Mouse (Mus musculus) ovary, postnatal 14 days (tissue): ENCODE measurements around the gene Ces1f.
"Not testable (repeated sequence)": the region's sequence is repeated elsewhere in the genome, so short reads cannot be mapped to it uniquely, and the experiment has no call there.

ENCODE experiments used
- DNase-seq: peaks from one replicate; pipeline ENCODE4 v3.0.0; 2022; ENCODE audit warnings: low spot score

The Ces1f gene

DNA sequence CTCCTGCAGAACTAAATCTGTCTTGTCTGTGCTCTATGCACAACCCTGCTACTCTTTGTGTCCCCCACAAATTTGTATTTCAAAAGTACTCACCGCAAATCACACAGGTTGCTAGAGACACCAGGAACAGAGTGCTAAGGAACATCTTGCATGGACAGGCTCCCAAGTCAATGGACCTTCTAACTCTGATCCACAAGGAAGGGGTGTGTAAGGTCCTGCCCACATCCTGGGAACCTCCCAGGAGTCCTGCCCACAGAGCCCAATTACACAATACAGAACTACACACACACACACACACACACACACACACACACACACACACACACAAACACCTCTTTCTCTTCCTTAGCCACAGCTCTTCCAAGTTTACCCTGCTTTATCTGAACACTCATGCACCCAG lies at the start of gene Ces1f:
Ces1f (minus strand) TSS at position 192 of the 400 bp plus-strand sequence.
- DNase-seq = no peak

DNA sequence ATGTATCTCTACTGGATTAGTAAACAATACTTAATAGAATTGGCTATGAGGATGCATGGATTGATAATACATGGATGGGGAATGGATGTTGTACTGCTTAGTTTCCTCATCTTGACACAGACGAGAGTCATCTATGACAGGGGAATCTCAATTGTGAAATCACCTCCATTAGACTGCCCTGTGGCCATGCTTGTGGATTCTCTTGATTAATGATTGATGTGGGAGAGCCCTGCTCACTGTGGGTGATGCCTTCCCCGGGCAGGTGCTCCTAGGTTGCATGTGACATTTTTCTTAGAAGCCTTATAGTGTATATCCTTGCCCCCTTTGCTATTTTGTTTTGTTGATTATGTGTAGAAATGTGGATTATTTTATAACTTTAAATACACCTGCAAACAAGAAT lies 45.6 kb upstream of the Ces1f start:
- DNase-seq = no peak

DNA sequence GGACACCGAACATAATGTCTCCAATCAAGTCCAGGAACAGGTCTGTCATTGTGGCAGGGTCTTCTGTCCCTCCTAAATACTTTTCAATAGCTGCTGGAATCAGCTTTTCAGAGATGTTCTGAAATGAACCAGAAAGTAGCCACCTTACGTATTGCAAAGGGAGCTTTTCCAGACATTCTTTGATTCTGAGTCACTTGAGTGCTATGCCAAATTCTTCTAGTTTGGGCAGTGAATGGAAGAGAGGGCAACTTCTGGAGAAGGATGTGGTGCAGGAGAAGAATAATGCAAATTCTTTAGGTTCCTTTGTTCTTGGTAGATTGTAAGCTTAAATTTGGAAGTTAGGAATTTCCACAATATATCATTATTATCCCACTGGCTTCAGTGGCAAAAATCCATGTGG lies 37.5 kb upstream of the Ces1f start:
- DNase-seq = no peak

DNA sequence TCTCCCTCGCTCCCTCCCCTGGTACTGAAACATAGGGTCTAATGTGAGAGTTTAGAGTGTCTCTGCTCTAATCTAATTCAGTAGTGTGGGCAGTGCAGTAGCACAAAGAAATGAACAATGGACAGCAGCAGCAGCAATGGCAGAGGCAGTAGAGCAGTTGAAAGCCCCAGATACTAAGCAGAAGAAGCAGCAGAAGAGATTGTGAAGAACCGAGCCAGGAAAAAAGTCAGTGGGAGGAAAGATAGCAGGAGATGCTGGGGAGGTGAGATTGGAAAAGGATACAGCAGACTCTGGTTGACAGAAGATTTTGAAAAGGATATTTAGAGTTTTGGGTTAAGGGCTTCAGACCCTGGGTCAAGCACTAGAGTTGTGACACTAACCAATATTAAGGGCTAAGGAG lies 36.0 kb upstream of the Ces1f start:
- no peak for DNase-seq

DNA sequence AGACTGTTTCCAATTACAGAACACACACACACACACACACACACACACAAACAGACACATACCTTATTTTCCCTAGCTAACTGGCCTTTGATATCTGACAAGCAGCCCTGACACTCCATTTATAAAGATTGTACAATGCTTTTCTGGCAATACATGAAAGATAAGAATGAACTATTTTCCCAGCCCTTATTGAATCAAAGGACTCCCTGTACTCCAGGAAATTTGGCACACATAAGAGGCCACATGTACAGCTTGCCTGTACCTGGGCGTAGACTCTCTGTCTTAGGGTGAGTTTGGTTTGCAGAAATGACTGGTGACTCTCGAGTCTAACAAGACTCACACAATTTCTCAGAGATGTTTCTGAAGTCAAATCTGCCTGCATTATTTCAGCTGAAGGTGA lies 4.3 kb upstream of the Ces1f start:
- DNase-seq = no peak

DNA sequence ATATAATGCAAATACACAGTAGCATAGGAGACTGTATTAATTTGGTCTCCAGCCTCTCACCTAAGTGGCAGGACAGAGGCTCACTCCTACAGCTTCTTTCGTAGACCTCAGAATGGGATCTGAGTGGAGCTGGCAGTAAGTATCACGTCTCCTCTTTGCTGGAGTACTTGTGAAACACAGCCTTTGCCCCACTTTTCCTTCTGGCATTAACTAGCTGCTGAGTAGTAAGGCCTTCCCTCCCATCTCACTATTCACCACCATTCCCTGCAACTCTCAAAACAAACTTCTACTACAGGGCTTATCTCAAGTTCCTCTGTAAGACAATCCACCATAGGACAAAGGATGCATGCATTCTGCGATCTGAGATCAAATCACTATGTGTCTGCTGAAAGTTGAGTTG lies 2.8 kb upstream of the Ces1f start:
- DNase-seq = no peak

DNA sequence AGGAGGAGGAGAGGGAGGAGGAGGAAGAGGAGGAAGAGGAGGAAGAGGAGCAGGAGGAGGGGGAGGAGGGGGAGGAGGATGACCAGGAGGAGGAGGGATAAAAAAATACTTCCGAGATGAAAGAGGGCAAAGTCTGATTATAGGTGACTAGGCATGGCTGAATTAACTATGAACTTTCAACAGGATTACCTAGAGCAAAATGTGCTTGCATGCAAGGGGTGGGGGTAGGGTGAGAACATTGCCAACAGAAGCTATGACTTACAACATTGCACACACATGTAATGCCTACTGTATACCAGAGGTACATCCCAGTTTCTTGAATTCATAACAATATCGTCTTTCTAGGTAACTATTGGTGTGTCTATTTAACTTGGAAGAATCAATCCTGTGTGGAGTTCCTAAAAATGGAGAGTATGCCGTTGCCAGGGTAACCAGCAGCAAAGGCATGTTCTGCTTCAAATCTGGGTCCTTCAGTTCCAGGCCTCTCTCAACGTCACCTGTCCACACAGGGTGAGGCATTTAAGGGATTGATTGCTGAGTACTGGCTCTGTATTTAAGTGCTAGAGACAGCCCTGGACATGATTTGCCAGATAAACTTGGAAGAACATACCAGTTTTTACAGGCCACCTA lies 1.3 kb downstream of the Ces1f start:
- no peak for DNase-seq

DNA sequence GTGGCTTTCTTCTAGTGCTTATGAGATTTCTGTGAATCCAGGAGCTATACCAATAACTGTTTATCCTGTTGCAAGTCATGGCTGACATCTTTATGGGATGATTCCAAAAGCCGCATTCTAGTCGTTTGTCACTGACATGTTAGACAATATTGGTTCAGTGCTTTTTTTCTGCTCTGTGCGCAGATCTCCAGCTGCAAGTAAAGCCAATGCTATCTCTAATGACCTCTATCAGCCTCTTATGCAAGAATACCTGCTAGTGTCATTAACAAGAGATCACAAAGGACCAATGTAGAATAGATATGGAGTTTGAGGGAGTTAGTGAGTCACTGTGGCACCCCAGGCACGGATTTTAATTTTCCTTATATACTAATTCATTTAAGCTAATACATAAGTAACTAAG lies 4.9 kb downstream of the Ces1f start:
- DNase-seq = no peak

DNA sequence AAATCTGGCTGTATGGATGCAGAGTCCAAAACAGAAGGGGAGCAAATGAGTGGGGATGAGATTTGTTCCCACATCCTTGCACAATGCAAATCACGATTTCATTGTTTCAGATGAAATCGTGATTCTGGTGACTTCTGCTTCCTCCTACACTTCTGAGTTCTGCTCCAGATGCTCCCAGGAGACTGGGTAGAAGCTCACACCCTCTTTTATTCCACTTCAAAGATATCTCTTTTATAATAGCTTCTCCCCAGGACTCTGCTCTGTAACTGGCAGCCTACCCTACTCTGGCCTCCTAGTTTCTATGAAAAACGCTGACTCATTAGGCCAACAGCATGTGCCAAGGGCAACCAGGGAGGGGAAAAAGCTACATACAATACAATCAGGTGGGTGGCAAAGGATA lies 6.2 kb downstream of the Ces1f start:
- DNase-seq = no peak

DNA sequence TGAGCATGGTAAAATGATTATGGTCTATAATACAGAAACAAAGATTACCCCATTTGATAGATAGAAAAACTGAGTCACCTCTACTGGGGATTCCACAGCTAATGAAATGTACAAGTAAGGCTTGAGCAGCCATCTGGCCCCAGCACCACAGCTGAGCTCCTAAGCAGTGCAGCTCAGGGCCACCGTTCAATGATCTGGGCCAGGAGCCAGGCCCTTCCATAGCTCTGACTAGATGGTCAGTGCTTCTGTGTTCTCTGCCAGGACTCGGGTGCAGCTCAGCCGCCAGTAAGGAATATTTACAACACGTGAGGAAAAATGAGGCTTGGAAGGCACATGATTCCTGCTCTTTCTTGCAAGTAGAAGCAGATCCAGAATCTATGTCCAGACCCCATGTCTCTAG lies 6.9 kb downstream of the Ces1f start:
- no peak for DNase-seq

DNA sequence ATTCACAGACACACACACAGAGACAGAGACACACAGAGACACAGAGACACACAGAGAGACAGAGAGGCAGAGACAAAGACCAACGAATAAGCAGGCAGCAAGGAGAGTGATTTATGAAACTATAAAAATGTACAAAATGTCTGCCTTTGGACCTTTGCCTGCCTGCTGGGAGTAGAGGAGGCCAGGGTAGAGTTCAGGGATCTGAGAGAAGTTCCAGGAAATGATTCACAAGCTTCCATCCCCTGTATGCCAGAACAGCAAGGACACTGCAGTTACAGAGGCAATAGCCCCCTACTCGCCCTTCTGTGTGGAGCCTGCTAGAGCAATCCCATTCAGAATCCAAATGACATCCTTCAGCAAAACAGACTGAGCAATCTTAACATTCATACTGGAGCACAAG lies 18.1 kb downstream of the Ces1f start:
- no peak for DNase-seq

DNA sequence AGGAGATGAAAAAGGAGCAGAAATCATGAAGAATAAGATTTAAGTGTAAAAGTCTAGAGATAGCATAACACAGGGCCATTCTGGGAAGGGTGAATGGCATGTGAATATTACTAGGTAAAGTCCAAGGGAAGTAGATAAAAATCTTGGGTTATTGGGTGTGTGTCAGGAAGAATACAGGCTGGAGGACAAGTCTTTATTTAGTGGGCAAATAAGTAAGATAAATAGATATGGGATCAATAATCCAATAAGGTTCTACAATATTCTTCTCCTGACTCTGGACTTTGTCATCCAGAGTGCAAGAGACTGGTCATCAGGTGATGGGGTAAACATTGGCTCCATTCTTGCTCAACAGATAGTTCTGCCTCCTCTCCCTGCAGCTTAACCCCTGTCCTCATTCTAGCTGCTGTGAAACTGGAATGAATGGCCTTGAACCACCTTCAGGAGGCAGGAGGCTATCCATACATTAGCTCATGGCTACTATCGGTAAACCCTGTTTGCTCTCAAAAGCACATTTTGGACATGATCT lies 27.1 kb downstream of the Ces1f start:
- no peak for DNase-seq

DNA sequence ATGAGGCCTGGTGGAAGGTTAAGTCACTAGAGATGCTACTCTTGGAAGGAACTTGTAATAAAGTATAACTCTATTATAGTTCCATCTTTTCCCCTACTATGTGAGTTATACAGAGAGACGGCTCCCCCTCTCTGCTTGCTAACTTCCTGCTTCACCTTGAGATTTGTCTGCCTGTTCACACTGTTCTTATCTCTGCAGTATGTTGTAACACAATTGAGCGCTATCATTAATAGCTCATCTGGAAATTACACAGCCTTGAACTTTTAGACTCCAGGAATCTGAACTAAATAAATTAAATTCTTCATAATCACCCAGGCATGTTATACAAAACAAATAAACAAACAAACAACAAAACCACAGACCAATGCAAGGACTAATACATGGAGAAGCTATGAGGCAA lies 33.5 kb downstream of the Ces1f start:
- DNase-seq = no peak

DNA sequence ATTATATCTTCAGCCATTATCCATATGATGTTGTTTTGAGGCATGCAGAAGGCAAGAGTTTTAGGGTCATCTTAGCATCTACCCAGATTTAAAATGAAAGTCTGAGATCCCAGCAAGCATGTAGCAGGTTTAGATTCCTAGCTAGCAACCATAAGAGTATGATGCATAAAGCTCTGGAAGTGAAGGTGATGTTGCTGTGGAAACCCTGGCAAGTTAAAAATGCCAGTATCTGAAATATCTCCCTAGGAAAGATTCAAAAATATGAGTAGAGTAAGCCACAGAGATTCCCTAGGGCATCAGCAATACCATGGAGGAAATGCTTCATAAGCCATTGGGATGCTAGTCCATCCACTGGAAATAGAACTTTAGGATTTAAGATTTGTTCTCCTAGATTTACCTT lies 39.7 kb downstream of the Ces1f start:
- no peak for DNase-seq

DNA sequence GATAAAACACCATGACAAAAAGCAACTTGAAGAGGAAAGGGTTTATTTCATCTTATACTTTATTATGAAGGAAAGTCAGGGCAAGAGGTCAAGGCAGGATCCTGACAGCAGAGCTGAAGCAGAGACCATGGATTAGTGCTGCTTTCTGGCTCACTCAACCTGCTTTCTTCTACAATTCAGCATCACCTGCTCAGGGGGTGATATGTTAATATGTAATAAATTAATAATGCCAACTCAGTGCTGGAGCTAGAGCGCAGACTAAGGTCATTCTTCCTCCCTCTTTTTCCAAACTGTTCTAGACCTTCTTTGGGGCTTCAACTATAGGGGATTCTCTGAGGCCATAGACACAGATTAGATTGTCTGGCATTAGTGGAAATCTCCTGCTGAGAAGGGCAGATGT lies 43.9 kb downstream of the Ces1f start:
- no peak for DNase-seq

DNA sequence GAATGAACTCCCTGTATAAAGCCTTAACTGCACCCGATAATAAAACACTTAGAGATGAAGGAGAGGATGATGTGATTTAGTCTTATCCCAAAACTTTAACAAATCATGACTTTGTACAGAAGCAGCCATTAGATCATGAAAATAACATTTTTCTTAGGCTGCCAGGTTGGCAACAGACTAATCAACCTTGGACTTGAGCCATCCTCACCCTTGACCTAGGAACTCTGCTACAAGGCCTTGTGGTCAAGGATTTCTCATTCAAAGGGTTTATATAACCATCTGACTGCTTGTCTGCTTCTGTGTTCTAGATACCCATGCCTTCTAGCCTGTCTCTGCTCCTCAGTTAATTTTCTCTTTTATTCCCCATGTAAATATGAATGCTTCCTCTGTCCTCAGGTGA lies 44.8 kb downstream of the Ces1f start:
- DNase-seq = no peak

DNA sequence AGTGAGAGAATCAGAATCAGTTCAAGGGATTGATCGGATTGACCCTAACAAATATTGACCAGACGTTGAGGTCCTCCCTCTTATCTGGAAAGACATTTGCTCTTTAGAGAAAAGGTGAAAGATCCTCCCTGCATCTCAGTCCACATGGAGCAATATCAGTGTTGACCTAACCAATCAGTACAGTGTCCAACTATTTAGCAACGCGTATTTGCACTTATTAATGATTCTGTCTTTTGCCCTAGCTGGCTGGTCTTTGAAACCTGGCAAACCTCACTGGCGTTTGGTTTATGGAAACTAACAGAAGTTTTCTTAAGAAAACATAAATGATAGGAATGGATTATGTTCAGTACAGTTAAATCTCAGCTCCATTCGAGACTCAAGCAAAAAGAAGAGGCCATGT lies 45.5 kb downstream of the Ces1f start:
- no peak for DNase-seq

DNA sequence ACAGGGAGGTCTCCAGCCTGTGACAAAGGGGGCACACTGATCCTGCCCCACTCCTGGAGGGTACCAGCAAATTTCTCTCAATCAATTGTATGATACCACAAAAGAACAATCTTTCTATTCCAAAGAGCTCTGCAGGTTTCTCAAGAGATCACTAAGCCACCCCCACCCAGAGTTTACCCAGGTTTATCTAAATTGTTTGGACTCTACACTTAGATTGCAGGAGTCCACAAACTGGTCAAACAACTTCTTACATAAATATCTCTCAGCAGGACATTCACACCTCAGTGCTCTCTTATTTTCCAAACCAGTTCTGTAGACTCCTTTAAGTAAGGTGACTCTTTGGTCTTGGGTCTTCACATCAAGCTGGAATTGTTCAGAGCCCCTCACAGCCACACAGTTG lies 50.1 kb downstream of the Ces1f start, which contains the start of gene Ces1e:
Ces1e (minus strand) TSS at position 174 of the 400 bp plus-strand sequence.
- DNase-seq = no peak

DNA sequence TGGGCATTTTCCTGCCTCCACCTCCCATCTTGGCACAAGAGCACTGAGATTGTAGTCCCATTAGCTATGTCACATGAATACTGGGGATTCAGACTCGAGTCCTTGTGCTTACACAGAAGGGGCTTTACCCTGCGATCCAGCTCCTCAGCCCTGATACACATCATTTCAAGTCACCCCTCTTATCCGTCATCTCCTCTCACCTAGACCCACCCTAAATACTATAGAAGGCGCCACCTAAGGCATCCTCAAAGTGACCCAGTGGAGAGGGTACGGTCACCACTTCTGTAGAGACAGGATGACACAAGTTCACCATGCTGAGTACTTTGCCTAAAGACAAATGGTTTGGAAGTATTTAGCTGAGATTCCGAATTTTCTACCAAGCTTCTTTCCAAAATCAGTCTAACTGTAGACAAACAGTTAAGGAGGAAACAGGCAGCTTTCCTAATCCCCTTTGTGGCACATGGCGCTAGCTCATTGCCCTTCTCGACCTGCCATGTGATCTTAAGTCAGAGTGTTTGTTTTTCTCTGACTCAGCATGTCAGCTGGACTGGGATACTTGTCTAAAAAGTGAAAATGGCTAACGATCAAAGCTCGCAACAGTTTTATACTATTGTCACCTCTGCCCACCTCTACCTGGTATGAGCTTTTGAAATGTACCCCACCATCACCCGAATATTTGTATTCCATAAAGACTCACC lies 50.7 kb downstream of the Ces1f start:
- no peak for DNase-seq

DNA sequence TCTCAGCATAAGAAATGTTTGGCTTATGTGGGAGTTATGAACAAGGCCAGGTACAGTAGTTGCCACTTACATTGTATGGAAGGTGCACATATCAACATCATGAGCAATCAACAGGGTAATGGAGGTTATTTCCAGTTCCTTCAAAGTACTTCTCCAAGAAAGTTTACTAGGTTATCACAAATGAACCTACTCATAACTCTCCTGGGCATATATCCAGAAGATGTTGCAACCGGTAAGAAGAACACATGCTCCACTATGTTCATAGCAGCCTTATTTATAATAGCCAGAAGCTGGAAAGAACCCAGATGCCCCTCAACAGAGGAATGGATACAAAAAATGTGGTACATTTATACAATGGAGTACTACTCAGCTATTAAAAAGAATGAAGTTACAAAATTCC lies 53.1 kb downstream of the Ces1f start:
- not testable (repeated sequence) for DNase-seq

DNA sequence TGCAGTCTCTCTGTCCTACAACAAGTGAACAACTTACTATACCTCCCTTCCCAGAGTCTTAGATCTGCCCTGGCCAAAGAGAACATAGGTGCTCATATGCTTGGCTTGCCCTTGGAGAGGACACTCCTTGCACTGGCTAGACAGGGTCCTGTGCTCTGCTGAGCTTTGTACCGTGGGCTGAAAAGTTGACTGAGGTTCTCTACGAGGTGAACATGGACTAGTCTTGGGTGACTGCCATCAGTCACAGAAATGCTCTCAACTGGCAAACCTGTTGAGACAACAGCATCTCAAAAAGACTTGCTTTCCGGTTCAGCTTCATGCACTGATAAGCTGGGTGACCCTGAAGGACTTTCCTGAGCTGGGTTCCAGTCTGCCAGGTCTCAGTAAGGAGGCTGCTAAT lies 57.7 kb downstream of the Ces1f start:
- no peak for DNase-seq

DNA sequence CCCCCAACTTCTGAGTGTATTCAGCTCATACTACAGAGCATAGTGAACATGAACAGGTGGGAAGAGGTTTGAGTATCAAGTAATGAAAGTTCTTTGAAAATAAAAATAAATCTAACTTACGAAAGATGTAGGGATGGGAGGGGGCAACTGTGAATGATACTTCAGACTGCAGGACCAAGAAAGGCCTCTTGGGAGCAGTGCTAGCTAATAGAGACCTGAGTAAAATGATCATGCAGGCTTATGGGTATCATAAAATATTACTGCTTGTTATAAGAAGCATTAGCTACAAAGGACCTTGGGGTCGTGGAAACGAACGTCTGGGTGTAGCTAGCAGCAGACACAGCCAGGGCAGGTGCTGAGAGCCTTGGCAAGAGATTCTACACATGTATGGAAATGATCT lies 61.7 kb downstream of the Ces1f start:
- no peak for DNase-seq

DNA sequence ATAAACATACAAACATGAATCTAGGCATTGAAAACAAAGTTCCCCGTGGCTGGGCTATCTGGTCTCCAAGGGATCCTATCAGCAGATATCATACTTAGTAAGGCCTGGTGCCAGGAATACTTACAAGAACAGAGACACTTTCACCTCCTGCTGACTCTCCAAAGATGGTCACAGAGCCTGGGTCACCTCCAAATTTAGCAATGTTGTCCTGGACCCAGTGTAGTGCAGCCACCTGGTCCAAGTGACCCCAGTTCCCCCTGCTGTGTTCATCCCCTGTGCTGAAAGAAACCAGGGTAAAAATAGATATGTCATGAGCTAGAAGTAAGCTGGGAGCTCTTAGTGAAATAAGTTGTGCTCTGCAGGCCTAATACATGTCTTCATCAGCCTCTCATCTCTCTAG lies 62.2 kb downstream of the Ces1f start:
- DNase-seq = no peak

DNA sequence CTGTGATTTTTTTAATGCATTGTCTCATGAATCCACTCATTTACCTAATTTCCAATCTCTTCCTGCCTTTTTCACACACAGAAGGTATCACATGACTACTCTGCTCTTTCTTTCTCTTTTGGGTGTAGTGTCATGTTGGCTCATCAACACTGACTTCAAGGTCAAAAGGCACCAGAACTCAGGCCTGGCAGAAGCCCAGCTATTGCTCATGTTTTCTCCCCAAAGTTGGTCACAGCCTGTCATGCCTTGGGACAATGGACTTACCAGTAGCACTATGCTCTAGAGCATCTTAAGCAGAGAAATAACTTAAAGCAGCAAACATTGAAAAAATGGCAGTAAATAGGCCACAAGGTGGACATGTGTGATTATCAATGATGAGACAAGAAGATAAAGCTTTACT lies 68.5 kb downstream of the Ces1f start:
- DNase-seq = no peak
